Mouse (Mus musculus) megakaryocyte, embryonic 14.5 days (primary cell): ENCODE measurements at regions not wholly inside any gene's neighbourhood (a gene's known extent, or its start where the extent isn't known, plus 50 kb on each side); places are given as distances from the start of the nearest gene placed in this dataset.

ENCODE experiments used
- H3K27me3 ChIP-seq: replicated peaks from 2 replicates; pipeline ENCODE3; 2012; ENCODE audit warnings: inconsistent platforms
- H3K36me3 ChIP-seq: replicated peaks from 2 replicates; pipeline ENCODE3; 2012; ENCODE audit warnings: low read length, inconsistent platforms, mixed read lengths
- H3K4me1 ChIP-seq: 2 replicates; pipeline ENCODE4 v1.6.1; 2012; ENCODE audit warnings: inconsistent platforms
- H3K4me3 ChIP-seq: replicated peaks from 2 replicates; pipeline ENCODE3; 2012; ENCODE audit warnings: moderate library complexity, mild to moderate bottlenecking, inconsistent platforms
- H3K9me3 ChIP-seq: 2 replicates; pipeline ENCODE4 v1.6.1; 2012; ENCODE audit warnings: inconsistent platforms
- FLI1 ChIP-seq: IDR thresholded peaks from 2 replicates; pipeline ENCODE4 v1.6.1; 2012; ENCODE audit warnings: low read length, inconsistent platforms, mixed read lengths
- GATA1 ChIP-seq: IDR thresholded peaks from 3 replicates; pipeline ENCODE4 v1.6.1; 2012; ENCODE audit warnings: mixed read lengths, low read length, inconsistent platforms, borderline replicate concordance

DNA sequence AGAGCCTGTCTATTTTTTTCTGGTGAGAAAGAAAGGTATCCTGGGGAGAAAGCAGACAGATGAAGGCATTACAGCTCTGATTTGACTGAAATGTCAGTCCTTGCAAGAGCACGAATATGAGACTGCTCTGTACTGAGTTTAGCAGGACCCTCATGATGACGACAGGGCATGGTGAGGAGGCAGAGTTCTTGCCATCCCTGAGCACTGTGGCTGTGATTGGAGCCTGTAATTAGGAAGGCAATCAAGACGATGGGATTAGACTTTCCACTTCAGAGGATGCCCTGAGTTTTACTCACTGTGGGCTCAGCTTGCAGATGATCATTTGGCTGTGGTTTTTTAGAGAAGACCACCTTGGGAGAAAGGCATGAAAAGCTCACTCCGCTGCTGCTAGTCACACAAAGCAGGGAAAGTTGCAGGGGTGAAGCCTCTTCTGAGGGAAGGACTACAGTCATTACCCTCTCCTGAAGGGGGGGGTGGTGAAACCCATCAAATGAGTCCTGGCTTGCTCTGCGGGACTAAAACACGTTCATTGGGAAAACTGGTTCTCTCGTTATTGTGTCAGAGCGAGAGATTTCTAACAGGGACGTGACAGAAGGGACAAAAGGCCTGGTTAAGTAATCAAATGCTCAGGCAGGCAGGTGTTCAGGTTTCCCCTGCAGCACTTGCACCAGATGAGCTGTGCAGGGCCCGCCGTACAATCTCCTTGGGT is 132.9 kb upstream of the Fam241a start:
- no peak for TF ChIP-seq FLI1
- Histone ChIP-seq H3K4me3 (peak overlapping the region; percentile 33), H3K9me3 (peaks cover 5% of the 10 kb centered on the region; the same call in 1 of the 2 replicates), H3K36me3 (no peaks in the 10 kb centered on the region), H3K27me3 (no peaks in the 10 kb centered on the region), H3K4me1 (no peaks in the 10 kb centered on the region)

DNA sequence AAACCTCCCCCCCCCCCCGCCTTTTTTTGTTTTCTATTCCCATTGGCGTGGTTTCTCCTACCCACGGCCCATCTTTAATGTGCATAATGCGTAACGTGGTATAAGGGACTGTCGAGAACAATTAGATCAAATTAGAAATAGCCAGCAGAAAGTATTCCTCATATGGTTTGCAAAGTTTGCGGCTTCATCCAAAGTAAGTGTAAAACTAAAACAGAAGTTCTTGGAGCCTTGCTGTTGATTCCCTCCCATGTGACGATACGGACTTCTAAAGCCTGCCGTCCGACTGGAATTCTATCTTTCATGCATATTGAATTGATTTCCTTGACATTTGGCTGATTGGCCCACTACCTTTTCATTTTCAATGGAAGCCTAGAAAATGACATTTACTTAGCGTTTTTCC is 128.7 kb upstream of the Fam241a start:
- Histone ChIP-seq H3K27me3 (no peaks in the 10 kb centered on the region), H3K9me3 (0 out of 2 replicates have a peak, but pooled peaks cover 3% of the 10 kb centered on the region), H3K4me3 (no peak overlapping the region), H3K36me3 (no peaks in the 10 kb centered on the region), H3K4me1 (no peaks in the 10 kb centered on the region)
- TF ChIP-seq FLI1, result no peak
- no peak for TF ChIP-seq GATA1

DNA sequence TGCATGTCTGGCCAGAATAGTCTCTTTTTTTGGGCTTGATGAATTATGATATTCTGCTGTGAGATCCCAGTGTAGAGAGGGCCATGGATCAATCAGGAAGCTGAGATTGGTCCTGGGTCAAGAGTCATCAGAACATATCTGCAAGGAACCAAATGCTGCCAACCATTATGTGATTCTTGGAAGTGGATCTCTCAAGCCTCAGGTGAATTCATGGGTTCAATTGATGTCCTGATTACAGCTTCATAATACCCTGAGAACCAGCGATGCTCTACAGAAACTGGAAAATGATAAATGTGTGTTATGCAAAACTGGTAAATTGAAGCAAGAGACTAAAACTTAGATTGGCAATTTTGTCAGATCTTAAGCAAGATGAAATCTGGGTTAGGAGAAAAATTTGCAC is 118.8 kb upstream of the Fam241a start:
- Histone ChIP-seq H3K27me3 (no peaks in the 10 kb centered on the region), H3K9me3 (no peaks in the 10 kb centered on the region), H3K4me3 (no peak overlapping the region), H3K36me3 (no peaks in the 10 kb centered on the region), H3K4me1 (no peaks in the 10 kb centered on the region)
- TF ChIP-seq GATA1 (no peak), FLI1 (no peak)

DNA sequence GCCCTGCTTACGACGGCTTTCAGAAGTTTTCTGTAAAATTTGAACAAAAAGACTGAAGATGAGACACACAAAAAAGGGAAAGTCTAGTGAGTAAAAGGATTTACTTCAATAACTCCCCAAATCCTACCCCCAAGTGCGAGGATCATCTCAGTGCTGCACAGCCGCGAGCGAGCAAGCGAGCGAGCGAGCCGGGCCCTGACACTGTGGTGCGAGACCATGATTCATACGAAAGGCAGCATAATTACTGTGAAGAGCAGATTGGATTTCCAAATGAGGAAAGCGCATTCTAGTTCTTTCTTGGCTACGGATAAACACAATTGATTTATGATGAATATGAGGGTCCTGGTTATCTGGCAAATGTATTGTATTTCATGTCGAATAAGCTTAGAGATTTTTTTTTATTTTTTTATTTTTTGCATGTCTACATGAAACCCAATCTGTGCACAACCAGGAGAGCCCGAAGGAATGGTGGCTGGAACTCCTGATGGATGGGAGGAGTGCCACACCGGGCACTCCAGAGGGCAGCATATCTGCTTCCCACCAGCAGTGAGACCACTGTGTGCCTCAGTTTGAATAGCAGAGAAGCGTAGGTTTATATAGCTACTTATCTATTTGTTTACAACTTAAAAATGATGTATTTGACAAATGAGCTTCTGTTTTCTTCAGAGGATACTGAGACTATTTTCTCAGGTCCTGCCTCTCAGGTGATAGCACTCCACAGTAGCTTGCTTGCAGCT is 106.9 kb upstream of the Fam241a start:
- TF ChIP-seq FLI1, result no peak
- no peak for TF ChIP-seq GATA1
- no peaks in the 10 kb centered on the region for H3K36me3 ChIP-seq
- peaks cover 2% of the 10 kb centered on the region for H3K27me3 ChIP-seq
- peaks cover 2% of the 10 kb centered on the region; the same call in 1 of the 2 replicates for H3K9me3 ChIP-seq
- no peaks in the 10 kb centered on the region; the same call in 1 of the 2 replicates for H3K4me1 ChIP-seq
- H3K4me3 ChIP-seq, result no peak overlapping the region

DNA sequence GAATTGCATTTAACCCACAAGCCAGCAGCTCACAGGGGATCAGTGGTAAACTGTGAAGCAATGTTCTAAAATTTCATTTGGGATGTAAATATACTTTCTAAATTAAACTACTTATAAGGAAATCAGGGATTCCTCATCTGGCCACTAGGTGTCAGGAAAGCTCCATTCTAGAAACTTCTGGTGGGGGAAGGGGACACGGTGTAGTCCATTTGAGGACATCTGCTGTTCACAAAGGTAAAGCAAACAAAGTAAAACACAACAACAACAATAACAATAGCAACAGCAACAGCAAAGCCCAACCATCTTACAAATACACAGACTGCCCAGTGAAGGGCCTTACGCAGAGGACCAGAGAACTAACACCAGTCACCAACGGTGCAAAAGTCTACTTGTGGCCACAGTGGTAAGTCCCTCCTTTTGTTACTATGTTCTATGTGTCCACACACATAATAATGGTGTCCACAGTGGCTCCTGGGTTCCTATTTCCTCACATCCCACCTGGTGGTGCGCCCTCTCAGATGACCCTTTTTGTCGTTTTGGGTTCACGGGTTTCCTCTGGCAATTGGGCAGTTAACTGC is 105.9 kb upstream of the Fam241a start:
- peaks cover 2% of the 10 kb centered on the region; the same call in 1 of the 2 replicates for H3K9me3 ChIP-seq

DNA sequence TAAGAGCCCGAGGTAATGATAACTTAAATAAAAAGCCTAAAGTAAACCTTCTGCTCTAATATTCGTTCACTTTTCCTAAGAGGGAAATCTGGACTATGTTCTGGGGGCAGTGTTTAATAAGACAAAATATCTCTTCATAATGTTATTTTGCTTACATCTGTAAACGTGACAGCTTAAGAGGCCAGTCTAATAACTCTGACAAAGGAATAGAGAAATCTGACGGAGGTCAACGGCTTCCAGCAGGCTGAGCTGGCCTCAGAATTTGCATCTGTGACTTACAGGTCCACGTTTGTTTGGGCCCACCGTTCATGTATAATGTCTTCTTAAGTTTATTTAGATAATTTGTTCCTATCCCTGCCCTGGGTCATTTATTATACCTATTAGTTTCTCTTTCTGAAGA is 99.6 kb upstream of the Fam241a start:
- TF ChIP-seq FLI1, result no peak
- TF ChIP-seq GATA1, result no peak
- Histone ChIP-seq H3K4me1 (no peaks in the 10 kb centered on the region), H3K27me3 (no peaks in the 10 kb centered on the region), H3K4me3 (no peak overlapping the region), H3K9me3 (peaks cover 2% of the 10 kb centered on the region; the same call in 1 of the 2 replicates), H3K36me3 (no peaks in the 10 kb centered on the region)

More for the DNA sequence above, 105.9 kb upstream of the Fam241a start:
- Histone ChIP-seq H3K36me3 (no peaks in the 10 kb centered on the region), H3K4me1 (no peaks in the 10 kb centered on the region; the same call in 1 of the 2 replicates), H3K27me3 (peaks cover 2% of the 10 kb centered on the region), H3K4me3 (no peak overlapping the region)
- TF ChIP-seq GATA1 (no peak), FLI1 (no peak)

DNA sequence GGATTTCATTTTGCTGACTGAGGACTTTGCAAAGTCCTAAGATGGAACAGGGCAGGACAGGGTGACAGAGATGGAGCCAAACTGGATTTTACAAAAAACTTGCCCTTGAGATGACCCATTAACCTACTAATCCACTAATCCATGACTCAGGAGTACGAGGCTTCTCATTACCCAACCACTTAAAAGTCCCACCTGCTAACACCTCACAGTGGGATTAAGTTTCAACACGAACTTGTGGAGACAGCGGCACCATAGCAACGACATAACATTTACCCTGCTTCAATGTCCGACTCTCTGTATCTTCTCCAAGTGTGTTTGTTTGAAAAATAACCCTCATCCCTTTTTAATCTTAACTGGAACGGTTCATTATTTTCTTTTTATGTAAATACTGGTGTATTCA is 91.5 kb upstream of the Fam241a start:
- Histone ChIP-seq H3K4me3 (no peak overlapping the region), H3K9me3 (0 out of 2 replicates have a peak, but pooled peaks cover 4% of the 10 kb centered on the region), H3K36me3 (no peaks in the 10 kb centered on the region), H3K27me3 (no peaks in the 10 kb centered on the region), H3K4me1 (no peaks in the 10 kb centered on the region)
- TF ChIP-seq FLI1 (no peak), GATA1 (no peak)

DNA sequence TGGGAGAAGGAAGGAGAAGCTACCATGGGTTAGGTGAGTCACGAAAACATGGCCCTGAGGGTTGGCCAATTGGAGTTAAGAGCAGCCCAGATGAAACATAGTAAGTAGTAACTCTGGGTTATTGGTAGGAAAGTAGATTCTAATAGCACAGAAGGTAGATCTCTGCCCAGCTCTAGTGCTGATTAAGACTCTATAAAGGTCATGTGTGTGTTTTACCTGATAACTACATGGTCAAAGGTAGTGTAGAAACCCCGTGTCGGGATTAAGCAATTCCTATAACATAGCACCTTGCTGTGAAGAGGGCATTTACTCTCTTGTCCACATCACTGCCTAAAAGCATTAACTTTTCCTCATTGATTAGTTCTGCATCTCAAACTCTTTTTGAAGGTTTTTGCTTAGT is 89.0 kb upstream of the Fam241a start:
- no peak for TF ChIP-seq GATA1
- no peak for TF ChIP-seq FLI1

DNA sequence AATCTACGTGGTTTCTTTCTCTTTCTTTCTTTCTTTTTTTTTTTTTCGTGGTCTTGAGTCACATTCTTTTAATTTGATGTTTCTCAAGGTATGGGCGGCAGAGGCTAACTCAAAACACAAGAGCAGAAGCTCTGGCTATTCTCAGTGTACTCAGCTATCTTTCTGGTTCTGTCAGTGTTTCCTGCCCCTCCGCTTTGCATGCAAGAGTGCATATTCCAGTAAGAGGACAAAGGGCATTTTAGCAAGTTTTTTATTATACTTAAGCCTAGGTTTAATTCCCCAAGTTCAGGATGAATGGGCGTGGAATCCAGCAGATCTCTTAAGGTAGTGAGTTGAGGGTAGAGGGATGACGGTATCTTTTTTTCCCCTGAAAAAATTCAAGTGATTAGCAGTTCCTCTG is 81.1 kb upstream of the Fam241a start:
- Histone ChIP-seq H3K9me3 (no peaks in the 10 kb centered on the region), H3K4me3 (no peak overlapping the region), H3K27me3 (no peaks in the 10 kb centered on the region), H3K4me1 (no peaks in the 10 kb centered on the region), H3K36me3 (no peaks in the 10 kb centered on the region)
- TF ChIP-seq FLI1 (no peak), GATA1 (no peak)

More for the DNA sequence above, 89.0 kb upstream of the Fam241a start:
- Histone ChIP-seq H3K4me1 (no peaks in the 10 kb centered on the region), H3K27me3 (no peaks in the 10 kb centered on the region), H3K36me3 (no peaks in the 10 kb centered on the region), H3K9me3 (0 out of 2 replicates have a peak, but pooled peaks cover 4% of the 10 kb centered on the region), H3K4me3 (no peak overlapping the region)

DNA sequence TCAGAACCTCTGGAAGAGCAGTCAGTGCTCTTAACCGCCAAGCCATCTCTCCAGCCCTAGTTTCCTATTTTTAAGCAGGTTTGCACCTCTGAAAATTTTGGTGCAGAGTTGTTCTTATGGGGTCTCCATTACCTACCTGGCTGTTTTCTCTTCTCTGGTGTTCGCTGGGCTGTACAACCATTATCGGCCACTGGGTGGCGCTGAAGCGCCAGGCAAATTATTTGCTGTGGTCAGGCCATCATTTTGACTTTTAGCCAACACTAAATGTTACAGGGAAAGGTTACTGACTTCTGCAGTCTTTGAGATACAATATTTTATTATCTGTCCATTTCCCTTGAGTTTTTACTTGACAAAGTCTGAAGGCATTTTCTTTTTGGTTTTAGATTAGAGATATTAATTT is 74.8 kb upstream of the Fam241a start:
- no peak for TF ChIP-seq GATA1
- TF ChIP-seq FLI1, result no peak

More for the DNA sequence above, 74.8 kb upstream of the Fam241a start:
- no peaks in the 10 kb centered on the region for H3K9me3 ChIP-seq
- H3K27me3 ChIP-seq, result no peaks in the 10 kb centered on the region
- H3K4me3 ChIP-seq, result no peak overlapping the region
- no peaks in the 10 kb centered on the region for H3K4me1 ChIP-seq
- H3K36me3 ChIP-seq, result no peaks in the 10 kb centered on the region
